12 mouse cellular contexts compared by ENCODE assay signal in genomic region chr10:93418712-93419234, GRCm38 (mm10). TPM values are rescaled to one million over a fixed set of nuclear protein-coding genes. Genes with fewer than 3 reads are reported as not detected.
DNase-seq lines count a peak whose midpoint lies in the region; ATAC-seq and TF ChIP-seq lines count a peak whose summit lies in the region.
"Had no signal": no experiment of that assay in that cellular context is flagged by ENCODE, and none has a peak within 500 bp of the region (broad histone marks: within the 10 kb centered on the region; RNA-seq: fewer than 3 reads in every experiment).

No protein-coding gene starts in this region.

- no peaks in the 10 kb centered on the region for H3K9me3 ChIP-seq in lung, embryonic 15.5 days
- H3K9me3 ChIP-seq in heart, embryonic 14.5 days (ENCODE audit: control insufficient read depth, low read length): 0 out of 2 replicates have a peak, but pooled peaks cover 8% of the 10 kb centered on the region
- H3K9me3 ChIP-seq: hindbrain, embryonic 15.5 days had no signal

- no peak for TF ChIP-seq CTCF in lung, adult 2 months (IDR thresholded peaks at IDR 0.05; ENCODE audit: insufficient read depth, low read length)

- no peak for TF ChIP-seq POLR2A in lung, adult 2 months (IDR thresholded peaks at IDR 0.05; ENCODE audit: borderline replicate concordance, extremely low read depth, low read depth, low read length)

- no peak overlapping the region for H3K4me3 ChIP-seq in lung, embryonic 15.5 days
- no peak overlapping the region for H3K4me3 ChIP-seq in lung, adult 2 months (replicated peaks; ENCODE audit: extremely low read depth, low read depth, low read length)
- H3K4me3 ChIP-seq in heart, embryonic 14.5 days (ENCODE audit: control insufficient read depth in 1 of 2, insufficient read depth in 1 of 2, low read depth in 1 of 2, low read length in 2 of 2): no peak overlapping the region
- H3K4me3 ChIP-seq: hindbrain, embryonic 15.5 days; liver, embryonic 12.5 days; midbrain, embryonic 13.5 days had no signal

- no peak for DNase-seq in lung, adult 2 months
- peak; percentile 35 for DNase-seq in kidney, adult 9 months
- peak; percentile 33 for DNase-seq in lung, postnatal 36 days
- no peak for DNase-seq in retina, postnatal 1 day
- no peak for DNase-seq in urinary bladder, postnatal 4 days (ENCODE audit: low spot score in 2 of 2)
- DNase-seq: cerebellum, adult 11-12 months; right cerebral cortex, postnatal 4 days had no signal

- no peak overlapping the region for H3K9ac ChIP-seq in lung, embryonic 15.5 days
- H3K9ac ChIP-seq in heart, embryonic 14.5 days (ENCODE audit: low read length): no peak overlapping the region
- H3K9ac ChIP-seq: hindbrain, embryonic 15.5 days; liver, embryonic 12.5 days; midbrain, embryonic 13.5 days had no signal

- no peak overlapping the region for H3K4me2 ChIP-seq in lung, embryonic 15.5 days
- no peak overlapping the region for H3K4me2 ChIP-seq in heart, embryonic 14.5 days (ENCODE audit: low read length)
- H3K4me2 ChIP-seq: hindbrain, embryonic 15.5 days; liver, embryonic 12.5 days; midbrain, embryonic 13.5 days had no signal

- no peak for ATAC-seq in lung, embryonic 15.5 days (ENCODE audit: borderline replicate concordance, extremely low read depth, low FRiP score, low TSS enrichment)
- peak; percentile 68 for ATAC-seq in heart, embryonic 14.5 days (ENCODE audit: insufficient number of reproducible peaks, insufficient read depth, low FRiP score, low read depth)
- ATAC-seq: liver, embryonic 12.5 days; midbrain, embryonic 13.5 days had no signal

- WGBS in lung, embryonic 15.5 days: 72% methylated on average over 13 of the region's 13 CpGs
- 49% methylated on average over 13 of the region's 13 CpGs for WGBS in lung, adult 2 months
- 54% methylated on average over 13 of the region's 13 CpGs for WGBS in heart, embryonic 14.5 days

- no peaks in the 10 kb centered on the region for H3K27me3 ChIP-seq in lung, embryonic 15.5 days
- H3K27me3 ChIP-seq in heart, embryonic 14.5 days (ENCODE audit: control insufficient read depth, insufficient read depth, low read length): no peaks in the 10 kb centered on the region
- H3K27me3 ChIP-seq: hindbrain, embryonic 15.5 days; liver, embryonic 12.5 days; midbrain, embryonic 13.5 days had no signal

- H3K27ac ChIP-seq in lung, embryonic 15.5 days: peak overlapping the region; percentile 46
- peak overlapping the region; percentile 71 for H3K27ac ChIP-seq in heart, embryonic 14.5 days (replicated peaks in 1 of 2; ENCODE audit: control insufficient read depth in 1 of 2, insufficient read depth in 1 of 2, low read depth in 2 of 2, low read length in 2 of 2)
- H3K27ac ChIP-seq: hindbrain, embryonic 15.5 days; liver, embryonic 12.5 days; midbrain, embryonic 13.5 days had no signal

- no peaks in the 10 kb centered on the region for H3K36me3 ChIP-seq in lung, embryonic 15.5 days
- no peaks in the 10 kb centered on the region for H3K36me3 ChIP-seq in heart, embryonic 14.5 days (ENCODE audit: control insufficient read depth, insufficient read depth, low read length)
- H3K36me3 ChIP-seq: hindbrain, embryonic 15.5 days; liver, embryonic 12.5 days; midbrain, embryonic 13.5 days had no signal

- H3K4me1 ChIP-seq in lung, embryonic 15.5 days: 0 out of 2 replicates have a peak, but pooled peaks cover 3% of the 10 kb centered on the region
- peaks cover 12% of the 10 kb centered on the region for H3K4me1 ChIP-seq in lung, adult 2 months (ENCODE audit: control insufficient read depth, insufficient read depth, low read length)
- peaks cover 4 to 6% of the 10 kb centered on the region in 2 experiments; a peak in 2 of 4 replicates for H3K4me1 ChIP-seq in heart, embryonic 14.5 days (ENCODE audit: control insufficient read depth in 2 of 2, insufficient read depth in 2 of 2, low read length in 2 of 2)
- H3K4me1 ChIP-seq: hindbrain, embryonic 15.5 days; liver, embryonic 12.5 days; midbrain, embryonic 13.5 days had no signal

RNA-seq across cellular contexts. Expression of gene Lta4h, which starts 34.4 kb away (rescaled TPM):
- polyA plus RNA-seq in lung, embryonic 15.5 days (2015; fragmentation: Nextera tagmentation; extraction: Ambion mirVana): 217 and 222 TPM in 2 replicates
- 57.7 and 82.7 TPM in 2 replicates for polyA plus RNA-seq in lung, adult 2 months (2012; rRNA removed)
- 306 and 315 TPM in 2 replicates for polyA plus RNA-seq in heart, embryonic 14.5 days (2014; fragmentation: Nextera tagmentation; extraction: Ambion mirVana)

Comparison
In these comparisons a context has a peak if more than half of its experiments do, and no peak if none do; other contexts are left out.
1. DNase-seq: peak in kidney, adult 9 months (single experiment) and lung, postnatal 36 days (single experiment); none in lung, adult 2 months (single experiment), retina, postnatal 1 day (single experiment) and urinary bladder, postnatal 4 days (0 of 2).